Mouse (Mus musculus) ES-E14 (cell line): ENCODE results near the gene Hoxc5. TPM values are rescaled to one million over a fixed set of nuclear protein-coding genes. Genes with fewer than 3 reads are reported as not detected.

ENCODE experiments used
- DNase-seq: peaks from one replicate; pipeline ENCODE4 v3.0.0-alpha.2; 2013; ENCODE audit warnings: low read depth, low spot score
- H3K27ac ChIP-seq: 2 replicates; pipeline ENCODE4 v1.5.1; 2012; ENCODE audit warnings: low read depth, mild to moderate bottlenecking, low read length, moderate library complexity, mixed read lengths; ENCODE audit not compliant: poor library complexity, insufficient read depth, severe bottlenecking
- H3K36me3 ChIP-seq: 2 replicates; pipeline ENCODE4 v1.6.1; 2012; ENCODE audit warnings: mild to moderate bottlenecking, low read length, moderate library complexity, mixed read lengths; ENCODE audit not compliant: control insufficient read depth, poor library complexity, insufficient read depth, severe bottlenecking
- H3K4me1 ChIP-seq, 2 experiments: fragments of 150-350 bp in 1 of 2; sonication (generic) in 1 of 2; 2 replicates each; pipeline ENCODE4 v1.6.1; 2012; ENCODE audit warnings: low read length in 2 of 2, mild to moderate bottlenecking in 1 of 2, mixed read lengths in 1 of 2; ENCODE audit not compliant: control insufficient read depth in 2 of 2, insufficient read depth in 2 of 2, poor library complexity in 1 of 2
- H3K4me3 ChIP-seq, 2 experiments: fragments of 150-350 bp in 1 of 2; sonication (generic) in 1 of 2; 2 replicates each; pipeline ENCODE4 v1.5.1; 2012; ENCODE audit warnings: low read length in 2 of 2, low read depth in 1 of 2, mild to moderate bottlenecking in 1 of 2, mixed read lengths in 1 of 2; ENCODE audit not compliant: insufficient read depth in 1 of 2, poor library complexity in 1 of 2, severe bottlenecking in 1 of 2
- H3K9ac ChIP-seq: 2 replicates; pipeline ENCODE4 v1.6.1; 2012; ENCODE audit warnings: low read depth, mild to moderate bottlenecking, low read length, mixed read lengths; ENCODE audit not compliant: poor library complexity, insufficient read depth, severe bottlenecking
- H3K9me3 ChIP-seq: fragments of 150-350 bp; sonication (generic); 2 replicates; pipeline ENCODE4 v1.6.1; 2012; ENCODE audit warnings: low read depth, mild to moderate bottlenecking, low read length; ENCODE audit not compliant: control insufficient read depth, insufficient read depth
- CHD2 ChIP-seq: IDR thresholded peaks from 2 replicates; pipeline ENCODE4 v1.6.1; 2014; ENCODE audit warnings: mild to moderate bottlenecking, low read depth, low read length, inconsistent platforms
- HCFC1 ChIP-seq: IDR thresholded peaks from 2 replicates; pipeline ENCODE4 v1.6.1; 2012; ENCODE audit warnings: low read length, inconsistent platforms, borderline replicate concordance; ENCODE audit not compliant: insufficient read depth
- MAFK ChIP-seq: IDR thresholded peaks from 2 replicates; pipeline ENCODE4 v1.6.1; 2014; ENCODE audit warnings: mild to moderate bottlenecking, low read depth, low read length, inconsistent platforms; ENCODE audit not compliant: insufficient read depth
- ZC3H11A ChIP-seq: IDR thresholded peaks from 2 replicates; pipeline ENCODE4 v1.6.1; 2012; ENCODE audit warnings: low read depth, mild to moderate bottlenecking, inconsistent platforms, low read length, borderline replicate concordance
- ZNF384 ChIP-seq: IDR thresholded peaks from 2 replicates; pipeline ENCODE4 v1.6.1; 2012; ENCODE audit warnings: low read depth, low read length, inconsistent platforms
- in situ Hi-C, 2 experiments: fragments of 600-800 bp; cut with MboI; formaldehyde crosslinking; loops; one replicate each; pipeline ENCODE4 v1.15.1; 2025; ENCODE audit warnings: low sequenced_read_pairs in 2 of 2, inconsistent platforms in 1 of 2; ENCODE audit not compliant: unreplicated experiment in 2 of 2
- total RNA-seq: library from RNA; depleted of rRNA; stranded (reverse); fragments of 300-350 nt; gene quantifications from 2 replicates; pipeline ENCODE4 v1.2.3, GENCODE M21; 2012

The Hoxc5 gene
- total RNA-seq, 1 experiment = 0.22 TPM

- in situ Hi-C loops = loop anchor here in 1 of 2 experiments (25.0 kb wide), 1 partner anchor 924 kb away; the partner anchor contains the start of gene Krt8
- H3K4me3 ChIP-seq = peak within 1 kb of the TSS; percentile 31 to 41
- no peak within 1 kb of the TSS for H3K9ac ChIP-seq
- no peak for DNase-seq
- peaks cover 1 to 12% of the 10 kb centered on the region in 2 experiments; a peak in 1 of 4 replicates for H3K4me1 ChIP-seq
- TF ChIP-seq ZC3H11A = no peak
- TF ChIP-seq ZNF384 = peak; percentile 91
- no peak for TF ChIP-seq HCFC1
- TF ChIP-seq MAFK = no peak
- H3K9me3 ChIP-seq = no peaks in the 10 kb centered on the region
- H3K36me3 ChIP-seq = no peaks in the 10 kb centered on the region
- H3K27ac ChIP-seq = no peak within 1 kb of the TSS
These were observed 30.8 kb upstream of the Hoxc5 start, which contains the start of gene Hoxc12 for GRCm38 (mm10) chr15:102936279-102936972. TSS of gene Hoxc12 (plus strand) at chr15:102936757.

GRCm38 (mm10) chr15:102937036-102937666 is 30.1 kb upstream of the Hoxc5 start:
- in situ Hi-C loops = loop anchor here in 1 of 2 experiments (25.0 kb wide), 1 partner anchor 925 kb away; the partner anchor contains the start of gene Krt8
- peaks cover 1 to 9% of the 10 kb centered on the region in 2 experiments; a peak in 1 of 4 replicates for H3K4me1 ChIP-seq
- no peak overlapping the region for H3K9ac ChIP-seq
- no peaks in the 10 kb centered on the region for H3K36me3 ChIP-seq
- TF ChIP-seq HCFC1 = no peak
- no peak overlapping the region for H3K27ac ChIP-seq
- no peaks in the 10 kb centered on the region for H3K9me3 ChIP-seq
- H3K4me3 ChIP-seq = peak overlapping the region; percentile 31 to 41
- DNase-seq = no peak

- Histone ChIP-seq H3K9ac (no peak overlapping the region), H3K27ac (no peak overlapping the region), H3K4me1 (peaks cover 0 to 4% of the 10 kb centered on the region in 2 experiments; a peak in 1 of 4 replicates), H3K9me3 (no peaks in the 10 kb centered on the region), H3K36me3 (no peaks in the 10 kb centered on the region), H3K4me3 (peak overlapping the region; percentile 19 to 23; a peak in 2 of 4 replicates)
- no peak for DNase-seq
- TF ChIP-seq ZNF384 (no peak), ZC3H11A (no peak), MAFK (no peak), CHD2 (no peak), HCFC1 (no peak; the same call in 1 of the 2 replicates)
- in situ Hi-C loops = loop anchor here in 1 of 2 experiments (25.0 kb wide), 1 partner anchor 927 kb away; the partner anchor contains the start of gene Krt8
These were observed 27.7 kb upstream of the Hoxc5 start for GRCm38 (mm10) chr15:102939256-102940155.

- Histone ChIP-seq H3K4me3 (peak overlapping the region; percentile 25 to 52; a peak in 3 of 4 replicates), H3K9ac (no peak overlapping the region)
- in situ Hi-C loops = loop anchor here in 1 of 2 experiments (25.0 kb wide), 1 partner anchor 931 kb away; the partner anchor contains the start of gene Krt8
These were observed 24.3 kb upstream of the Hoxc5 start for GRCm38 (mm10) chr15:102942739-102943467.

More at GRCm38 (mm10) chr15:102942739-102943467, 24.3 kb upstream of the Hoxc5 start:
- no peaks in the 10 kb centered on the region for H3K9me3 ChIP-seq
- TF ChIP-seq CHD2 (no peak), ZC3H11A (no peak), HCFC1 (no peak), ZNF384 (no peak)
- no peaks in the 10 kb centered on the region for H3K36me3 ChIP-seq
- DNase-seq = no peak
- H3K27ac ChIP-seq = no peak overlapping the region
- H3K4me1 ChIP-seq = peaks cover 0 to 4% of the 10 kb centered on the region in 2 experiments; a peak in 2 of 4 replicates
